Mouse (Mus musculus) ES-E14 (cell line): Measurements from ENCODE around the gene Trmt44.

Experiments
- CHD2 ChIP-seq: IDR thresholded peaks from 2 replicates; pipeline ENCODE4 v1.6.1; 2014; ENCODE audit warnings: mild to moderate bottlenecking, low read depth, low read length, inconsistent platforms
- ZNF384 ChIP-seq: IDR thresholded peaks from 2 replicates; pipeline ENCODE4 v1.6.1; 2012; ENCODE audit warnings: low read depth, low read length, inconsistent platforms

DNA sequence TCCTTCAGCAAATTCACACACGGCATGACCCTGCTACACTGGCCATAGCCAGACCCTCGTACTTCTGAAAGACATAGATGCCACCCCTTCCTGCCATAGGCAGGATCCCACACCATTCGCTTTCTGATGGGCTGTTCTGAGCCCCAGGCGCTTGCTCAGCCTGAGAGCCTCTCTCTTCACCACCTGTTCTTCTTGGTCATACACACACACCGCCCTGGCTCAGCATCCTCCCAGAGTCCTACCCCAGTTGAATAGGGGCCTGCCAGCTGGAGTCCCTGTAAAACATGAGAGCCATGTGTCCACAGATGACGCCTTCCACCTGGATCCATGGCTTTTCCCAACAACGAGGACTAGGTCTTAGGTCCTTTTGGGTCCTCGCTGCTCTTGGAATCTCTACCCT is 37.9 kb upstream of the Trmt44 start:
- TF ChIP-seq CHD2 (no peak), ZNF384 (no peak)
